Comparison of ENCODE assay signal across 13 mouse cellular contexts in the genomic region with DNA sequence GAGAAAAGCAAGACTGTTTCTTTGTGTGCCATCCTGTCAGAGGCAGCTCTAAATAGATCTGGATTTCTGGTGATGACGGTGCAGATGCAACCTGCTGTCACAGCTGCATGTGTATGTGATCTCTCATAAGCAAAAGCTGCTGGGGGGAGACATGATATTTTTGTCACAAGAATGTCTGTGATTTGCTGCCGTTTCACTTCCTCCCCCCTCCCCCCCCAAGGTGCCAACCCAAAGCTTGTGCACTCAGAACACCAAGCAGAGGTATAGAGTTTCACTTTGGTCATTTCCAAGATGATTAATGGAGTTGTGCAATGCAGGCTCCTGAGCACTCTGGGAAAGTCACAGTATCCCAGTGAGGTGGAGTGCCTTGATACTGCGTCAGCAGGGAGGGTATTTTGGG.
DNase-seq lines count a peak whose midpoint lies in the region; ATAC-seq and TF ChIP-seq lines count a peak whose summit lies in the region.
"Had no signal": no experiment of that assay in that cellular context is flagged by ENCODE, and none has a peak within 500 bp of the region (broad histone marks: within the 10 kb centered on the region; RNA-seq: fewer than 3 reads in every experiment).

No protein-coding gene starts in this region.

- H3K27me3 ChIP-seq in intestine, embryonic 16.5 days (replicated peaks; ENCODE audit: control insufficient read depth, insufficient read depth, low read length): no peaks in the 10 kb centered on the region
- H3K27me3 ChIP-seq in intestine, postnatal 0 days (replicated peaks; ENCODE audit: control insufficient read depth, insufficient read depth, low read length): no peaks in the 10 kb centered on the region
- no peaks in the 10 kb centered on the region for H3K27me3 ChIP-seq in CH12.LX (replicated peaks)
- no peaks in the 10 kb centered on the region for H3K27me3 ChIP-seq in forebrain, embryonic 15.5 days
- H3K27me3 ChIP-seq in midbrain, postnatal 0 days (ENCODE audit: insufficient read depth, low read length): no peaks in the 10 kb centered on the region
- H3K27me3 ChIP-seq: liver, embryonic 15.5 days had no signal

- H3K4me2 ChIP-seq in intestine, embryonic 16.5 days (ENCODE audit: low read depth, low read length): no peak overlapping the region
- H3K4me2 ChIP-seq in intestine, postnatal 0 days (replicated peaks; ENCODE audit: low read depth): no peak overlapping the region
- H3K4me2 ChIP-seq in CH12.LX (ENCODE audit: insufficient read depth, low read depth, poor library complexity, severe bottlenecking): peak overlapping the region; percentile 55
- no peak overlapping the region for H3K4me2 ChIP-seq in forebrain, embryonic 15.5 days (replicated peaks)
- H3K4me2 ChIP-seq in midbrain, postnatal 0 days (ENCODE audit: low read depth, low read length, poor library complexity, severe bottlenecking): no peak overlapping the region
- H3K4me2 ChIP-seq: liver, embryonic 15.5 days had no signal

- H3K27ac ChIP-seq in intestine, embryonic 16.5 days (ENCODE audit: low read length): no peak overlapping the region
- no peak overlapping the region for H3K27ac ChIP-seq in intestine, postnatal 0 days (ENCODE audit: low read depth, low read length)
- peak overlapping the region; percentile 68 for H3K27ac ChIP-seq in CH12.LX (ENCODE audit: insufficient read depth, low read depth)
- no peak overlapping the region for H3K27ac ChIP-seq in forebrain, embryonic 15.5 days (replicated peaks)
- no peak overlapping the region for H3K27ac ChIP-seq in midbrain, postnatal 0 days (ENCODE audit: low read depth, low read length)
- H3K27ac ChIP-seq: left cerebral cortex, adult 2 months; liver, embryonic 15.5 days had no signal

- 53% methylated on average over 3 of the region's 3 CpGs for WGBS in intestine, embryonic 16.5 days
- 59% methylated on average over 3 of the region's 3 CpGs for WGBS in intestine, postnatal 0 days
- 86% methylated on average over 3 of the region's 3 CpGs for WGBS in forebrain, embryonic 15.5 days
- WGBS in midbrain, postnatal 0 days: 79% methylated on average over 3 of the region's 3 CpGs

- DNase-seq in 3T3-L1 (ENCODE audit: low read depth, low spot score): peak; percentile 82
- DNase-seq in CH12.LX (ENCODE audit: extremely low read depth): peak; percentile 91
- peak; percentile 57 for DNase-seq in induced T-regulatory cell, adult 2 months (ENCODE audit: low read depth)
- DNase-seq in right cerebral cortex, postnatal 14 days: no peak
- DNase-seq in midbrain, postnatal 0 days (ENCODE audit: low spot score): no peak
- DNase-seq: cerebellum, postnatal 14 days; kidney, adult 9 months; thymus, adult 2 months had no signal

- in situ Hi-C loops in CH12.LX (cut with MboI; ENCODE audit: low pct_ligation_motif_present, low pct_unique_long_range_greater_than_20kb, low sequenced_read_pairs): no loop called here

- ATAC-seq in intestine, embryonic 16.5 days: 0 out of 2 replicates have a peak, but pooled peaks have one; percentile 68
- no peak for ATAC-seq in intestine, postnatal 0 days
- no peak for ATAC-seq in forebrain, embryonic 15.5 days (replicated peaks)
- no peak for ATAC-seq in midbrain, postnatal 0 days (ENCODE audit: low FRiP score)

- no peaks in the 10 kb centered on the region for H3K9me3 ChIP-seq in intestine, embryonic 16.5 days (ENCODE audit: control insufficient read depth, low read length)
- no peaks in the 10 kb centered on the region for H3K9me3 ChIP-seq in intestine, postnatal 0 days (ENCODE audit: control insufficient read depth)
- H3K9me3 ChIP-seq in CH12.LX (replicated peaks; ENCODE audit: low read length): no peaks in the 10 kb centered on the region
- H3K9me3 ChIP-seq in forebrain, embryonic 15.5 days: no peaks in the 10 kb centered on the region
- H3K9me3 ChIP-seq in midbrain, postnatal 0 days (ENCODE audit: low read length): no peaks in the 10 kb centered on the region
- H3K9me3 ChIP-seq: liver, embryonic 15.5 days had no signal

- TF ChIP-seq EP300 in CH12.LX (IDR thresholded peaks at IDR 0.05; ENCODE audit: low read length): peak; percentile 89

- dilution Hi-C loops in CH12.LX (cut with MboI; ENCODE audit: extremely low pct_ligation_motif_present, extremely low pct_unique_long_range_greater_than_20kb, low sequenced_read_pairs): no loop called here

- H3K36me3 ChIP-seq in intestine, embryonic 16.5 days (ENCODE audit: control insufficient read depth, insufficient read depth, low read length): no peaks in the 10 kb centered on the region
- no peaks in the 10 kb centered on the region for H3K36me3 ChIP-seq in intestine, postnatal 0 days (ENCODE audit: control insufficient read depth, insufficient read depth)
- peaks cover 0 to 13% of the 10 kb centered on the region in 2 experiments for H3K36me3 ChIP-seq in CH12.LX (replicated peaks in 1 of 2; ENCODE audit: control insufficient read depth in 1 of 2, insufficient read depth in 1 of 2, low read length in 1 of 2)
- no peaks in the 10 kb centered on the region for H3K36me3 ChIP-seq in forebrain, embryonic 15.5 days
- H3K36me3 ChIP-seq in midbrain, postnatal 0 days (ENCODE audit: insufficient read depth, low read length): no peaks in the 10 kb centered on the region

- no peak; the same call in 1 of the 2 replicates for TF ChIP-seq POLR2A in CH12.LX (IDR thresholded peaks at IDR 0.05; ENCODE audit: low read depth, low read length)

- TF ChIP-seq CTCF in intestine, postnatal 0 days (IDR thresholded peaks at IDR 0.05; ENCODE audit: low read depth): no peak
- no peak for TF ChIP-seq CTCF in CH12.LX (conservative IDR thresholded peaks at IDR 0.05 in 1 of 2, IDR thresholded peaks at IDR 0.05 in 1 of 2; ENCODE audit: low read depth in 2 of 2, low read length in 2 of 2)
- no peak for TF ChIP-seq CTCF in midbrain, postnatal 0 days (IDR thresholded peaks at IDR 0.05)

- no peak overlapping the region for H3K4me3 ChIP-seq in intestine, embryonic 16.5 days (ENCODE audit: low read length)
- H3K4me3 ChIP-seq in intestine, postnatal 0 days (ENCODE audit: low read depth, low read length): no peak overlapping the region
- no peak overlapping the region for H3K4me3 ChIP-seq in CH12.LX (replicated peaks in 1 of 3; ENCODE audit: low read depth in 2 of 3, low read length in 2 of 3, poor library complexity in 1 of 3)
- no peak overlapping the region for H3K4me3 ChIP-seq in forebrain, embryonic 15.5 days
- H3K4me3 ChIP-seq in midbrain, postnatal 0 days (ENCODE audit: low read depth, low read length): no peak overlapping the region
- H3K4me3 ChIP-seq: left cerebral cortex, adult 2 months; liver, embryonic 15.5 days had no signal

- no peak overlapping the region for H3K9ac ChIP-seq in intestine, embryonic 16.5 days (ENCODE audit: low read depth, low read length)
- no peak overlapping the region for H3K9ac ChIP-seq in intestine, postnatal 0 days (ENCODE audit: low read depth, low read length)
- H3K9ac ChIP-seq in CH12.LX (ENCODE audit: insufficient read depth, low read depth): peak overlapping the region; percentile 54; the same call in 1 of the 2 replicates
- H3K9ac ChIP-seq in forebrain, embryonic 15.5 days (replicated peaks): no peak overlapping the region
- H3K9ac ChIP-seq in midbrain, postnatal 0 days (replicated peaks; ENCODE audit: low read length, poor library complexity, severe bottlenecking): no peak overlapping the region
- H3K9ac ChIP-seq: liver, embryonic 15.5 days had no signal

- no peak for TF ChIP-seq RAD21 in CH12.LX (IDR thresholded peaks at IDR 0.05; ENCODE audit: low read depth, low read length)

- H3K79me2 ChIP-seq in CH12.LX (replicated peaks; ENCODE audit: control insufficient read depth, extremely low read depth, insufficient read depth, poor library complexity, severe bottlenecking): peaks cover 75% of the 10 kb centered on the region

- H3K4me1 ChIP-seq in intestine, embryonic 16.5 days (ENCODE audit: control insufficient read depth, insufficient read depth, low read length): peaks cover 10% of the 10 kb centered on the region
- no peaks in the 10 kb centered on the region for H3K4me1 ChIP-seq in intestine, postnatal 0 days (replicated peaks; ENCODE audit: control insufficient read depth, insufficient read depth, low read length)
- H3K4me1 ChIP-seq in CH12.LX (ENCODE audit: control insufficient read depth in 1 of 2, insufficient read depth in 2 of 2): peaks cover 9 to 87% of the 10 kb centered on the region in 2 experiments; a peak in 3 of 4 replicates
- H3K4me1 ChIP-seq in forebrain, embryonic 15.5 days: no peaks in the 10 kb centered on the region
- no peaks in the 10 kb centered on the region for H3K4me1 ChIP-seq in midbrain, postnatal 0 days (ENCODE audit: insufficient read depth, low read length)

TF ChIP-seq in CH12.LX, 34 proteins besides CTCF, POLR2A, EP300 and RAD21 (continues in another document):
- TF ChIP-seq JUN (IDR thresholded peaks at IDR 0.05; ENCODE audit: insufficient read depth, low read depth, low read length) (peak; percentile 29; the same call in 1 of the 2 replicates), NRF1 (IDR thresholded peaks at IDR 0.05; ENCODE audit: low read depth, low read length) (no peak), USF2 (conservative IDR thresholded peaks at IDR 0.05; ENCODE audit: low read depth, low read length) (no peak), MYC (IDR thresholded peaks at IDR 0.05; ENCODE audit: low read depth, low read length) (0 out of 2 replicates have a peak, but pooled peaks have one; percentile 57), RCOR1 (conservative IDR thresholded peaks at IDR 0.05; ENCODE audit: low read depth, low read length) (peak; percentile 78; the same call in 1 of the 2 replicates), KAT2A (IDR thresholded peaks at IDR 0.05; ENCODE audit: insufficient replicate concordance, low read length) (no peak), ZC3H11A (IDR thresholded peaks at IDR 0.05; ENCODE audit: low read depth, low read length) (no peak), POLR2AphosphoS2 (IDR thresholded peaks at IDR 0.05; ENCODE audit: low read depth, low read length) (peak; percentile 61; the same call in 1 of the 2 replicates), MEF2A (IDR thresholded peaks at IDR 0.05; ENCODE audit: borderline replicate concordance, low read depth, low read length) (peak; percentile 96), MAFK (IDR thresholded peaks at IDR 0.05; ENCODE audit: insufficient replicate concordance, low read length) (0 out of 2 replicates have a peak, but pooled peaks have one; percentile 52), ETS1 (conservative IDR thresholded peaks at IDR 0.05; ENCODE audit: low read depth, low read length) (peak; percentile 89), BHLHE40 (IDR thresholded peaks at IDR 0.05; ENCODE audit: low read depth, low read length) (peak; percentile 86), ZNF384 (IDR thresholded peaks at IDR 0.05; ENCODE audit: low read depth, low read length) (no peak; the same call in 1 of the 2 replicates), IRF4 (IDR thresholded peaks at IDR 0.05; ENCODE audit: low read depth, low read length) (peak; percentile 91), SIN3A (IDR thresholded peaks at IDR 0.05; ENCODE audit: low read length) (peak; percentile 81), CHD1 (IDR thresholded peaks at IDR 0.05; ENCODE audit: low read depth, low read length) (no peak), CHD2 (IDR thresholded peaks at IDR 0.05; ENCODE audit: low read length) (peak; percentile 68), MAZ (IDR thresholded peaks at IDR 0.05; ENCODE audit: low read depth, low read length) (peak; percentile 80; the same call in 1 of the 2 replicates)

Comparison
In these comparisons a context has a peak if more than half of its experiments do, and no peak if none do; other contexts are left out.
1. DNase-seq: peak in 3T3-L1 (single experiment), CH12.LX (single experiment) and induced T-regulatory cell, adult 2 months (single experiment); none in right cerebral cortex, postnatal 14 days (single experiment) and midbrain, postnatal 0 days (single experiment).